Mouse (Mus musculus) adrenal gland, postnatal 10 days (tissue): ENCODE data around the gene Mex3d. TPM values are rescaled to one million over a fixed set of nuclear protein-coding genes. Genes with fewer than 3 reads are reported as not detected.

Experiments used
- DNase-seq: peaks from one replicate; pipeline ENCODE4 v3.0.0; 2021; ENCODE audit warnings: mixed read lengths
- microRNA-seq: library from miRNA; unstranded; fragments of <30 nt; microRNA quantifications from one replicate; pipeline ENCODE4 v1.2.0, GENCODE M21; 2021
- total RNA-seq, 2 experiments: library from RNA; stranded (reverse); gene quantifications; 2 replicates each; pipeline ENCODE4 v1.2.3; 2021

Gene Mex3d
- total RNA-seq, 2 experiments from 2014 or later: 19.6 to 21.8 TPM

- DNase-seq: no peak
Observed at GRCm38 (mm10) chr10:80330888-80331287, 56.6 kb downstream of the Mex3d start.

Small RNA genes lying within 50 kb of the gene (microRNA-seq; reads per million reads assigned to microRNA genes)
- not detected for gene Gm22721

Other genes starting within 250 kb of the Mex3d start
- gene Atp5d, start 249.0 kb downstream of the Mex3d start, total RNA-seq: 100 to 1,000 TPM; 982 to 996 TPM
- 10 to 100 TPM; 41.6 to 65.6 TPM for gene Cbarp, start 246.8 kb downstream of the Mex3d start, total RNA-seq
- gene Midn, start 239.4 kb downstream of the Mex3d start, total RNA-seq: 100 to 1,000 TPM; 106 to 127 TPM
- 100 to 1,000 TPM; 102 to 168 TPM for gene Cirbp, start 221.7 kb downstream of the Mex3d start, total RNA-seq
- gene 1600002K03Rik, start 214.7 kb downstream of the Mex3d start, total RNA-seq: 1 to 10 TPM; 6.4 to 7.7 TPM
- 1 to 10 TPM; 3.3 to 4.5 TPM for gene Efna2, start 208.2 kb downstream of the Mex3d start, total RNA-seq
- 10 to 100 TPM; 26.5 to 39.2 TPM for gene Mum1, start 161.2 kb downstream of the Mex3d start, total RNA-seq
- 100 to 1,000 TPM; 470 to 572 TPM for gene Ndufs7, start 138.5 kb downstream of the Mex3d start, total RNA-seq
- 100 to 1,000 TPM; 164 to 167 TPM for gene Gamt, start 126.6 kb downstream of the Mex3d start, total RNA-seq
- 100 to 1,000 TPM in 1 of 2 experiments, 10 to 100 TPM in 1; 93.6 to 121 TPM for gene Dazap1, start 126.2 kb downstream of the Mex3d start, total RNA-seq
- 1,000 to 10,000 TPM; 1,216 to 1,243 TPM for gene Rps15, start 95.2 kb downstream of the Mex3d start, total RNA-seq
- gene Apc2, start 91.7 kb downstream of the Mex3d start, total RNA-seq: 1 to 10 TPM; 2.7 to 5.6 TPM
- 10 to 100 TPM; 24.0 to 26.7 TPM for gene 2310011J03Rik, start 67.1 kb downstream of the Mex3d start, total RNA-seq
- 1 to 10 TPM; 4.1 to 7.6 TPM for gene Pcsk4, start 58.2 kb downstream of the Mex3d start, total RNA-seq
- gene Reep6, start 57.7 kb downstream of the Mex3d start, total RNA-seq: 10 to 100 TPM; 38.4 to 61.8 TPM
- 10 to 100 TPM in 1 of 2 experiments, 1 to 10 TPM in 1; 7.6 to 18.7 TPM for gene Adamtsl5, start 39.2 kb downstream of the Mex3d start, total RNA-seq
- under 1 TPM in 1 of 2 experiments, not detected in 1; 0.12 TPM for gene Plk5, start 31.2 kb downstream of the Mex3d start, total RNA-seq
- 100 to 1,000 TPM; 103 to 113 TPM for gene Mbd3, start 11.9 kb upstream of the Mex3d start, total RNA-seq
- 1,000 to 10,000 TPM; 1,321 to 1,365 TPM for gene Uqcr11, start 19.2 kb upstream of the Mex3d start, total RNA-seq
- gene Tcf3, start 46.0 kb upstream of the Mex3d start, total RNA-seq: 10 to 100 TPM; 58.1 to 77.1 TPM
- gene Onecut3, start 107.2 kb upstream of the Mex3d start, total RNA-seq: not detected
- gene Atp8b3, start 151.5 kb upstream of the Mex3d start, total RNA-seq: under 1 TPM; 0.27 to 0.36 TPM
- gene Rexo1, start 173.9 kb upstream of the Mex3d start, total RNA-seq: 10 to 100 TPM; 31.9 to 44.5 TPM
- 10 to 100 TPM; 12.4 to 14.1 TPM for gene Klf16, start 189.7 kb upstream of the Mex3d start, total RNA-seq
- gene Abhd17a, start 202.7 kb upstream of the Mex3d start, total RNA-seq: 100 to 1,000 TPM; 108 to 113 TPM
- 10 to 100 TPM; 41.8 to 42.3 TPM for gene Scamp4, start 215.2 kb upstream of the Mex3d start, total RNA-seq
- gene Adat3, start 215.2 kb upstream of the Mex3d start, total RNA-seq: 1 to 10 TPM; 3.9 to 5.1 TPM
- gene Gm49322, start 218.4 kb upstream of the Mex3d start, total RNA-seq: 1 to 10 TPM; 1.6 to 2.7 TPM
- 100 to 1,000 TPM; 121 to 131 TPM for gene Csnk1g2, start 235.2 kb upstream of the Mex3d start, total RNA-seq